Mouse (Mus musculus) neural tube, embryonic 15.5 days (tissue): Measurements from ENCODE around the gene Sox8. TPM values are rescaled to one million over a fixed set of nuclear protein-coding genes. Genes with fewer than 3 reads are reported as not detected.

Source experiments
- ATAC-seq: fragments of 200-750 bp; cut with Nextera tagmentation; 2 replicates; pipeline ENCODE4 v1.8.0; 2017; ENCODE audit warnings: mild to moderate bottlenecking, moderate TSS enrichment, moderate library complexity; ENCODE audit not compliant: low FRiP score
- H3K27ac ChIP-seq: fragments of 300-500 bp; sonication (generic); replicated peaks from 2 replicates; pipeline ENCODE4 v1.5.1; 2015; ENCODE audit warnings: mild to moderate bottlenecking, inconsistent platforms
- H3K27me3 ChIP-seq: fragments of 300-500 bp; sonication (generic); replicated peaks from 2 replicates; pipeline ENCODE4 v1.6.1; 2015; ENCODE audit warnings: inconsistent platforms
- H3K36me3 ChIP-seq: fragments of 300-500 bp; sonication (generic); 2 replicates; pipeline ENCODE4 v1.6.1; 2015; ENCODE audit warnings: inconsistent platforms
- H3K4me1 ChIP-seq: fragments of 300-500 bp; sonication (generic); 2 replicates; pipeline ENCODE4 v1.6.1; 2015; ENCODE audit warnings: inconsistent platforms
- H3K4me2 ChIP-seq: fragments of 300-500 bp; sonication (generic); 2 replicates; pipeline ENCODE4 v1.6.1; 2015; ENCODE audit warnings: inconsistent platforms, mild to moderate bottlenecking, moderate library complexity
- H3K4me3 ChIP-seq: fragments of 300-500 bp; sonication (generic); replicated peaks from 2 replicates; pipeline ENCODE4 v1.5.1; 2015; ENCODE audit warnings: mild to moderate bottlenecking, inconsistent platforms
- H3K9ac ChIP-seq: fragments of 300-500 bp; sonication (generic); replicated peaks from 2 replicates; pipeline ENCODE4 v1.6.1; 2015; ENCODE audit warnings: mild to moderate bottlenecking, inconsistent platforms
- H3K9me3 ChIP-seq: fragments of 300-500 bp; sonication (generic); replicated peaks from 2 replicates; pipeline ENCODE4 v1.6.1; 2016; ENCODE audit warnings: inconsistent platforms
- WGBS: fragments of 180-500 bp; shearing (Covaris S2); methylation state at CpG from one replicate; pipeline ENCODE4 v1.1.7; 2015; ENCODE audit warnings: mixed read lengths; 5-methylcytosine and 5-hydroxymethylcytosine counted together
- polyA plus RNA-seq: library from polyadenylated mRNA; unstranded; fragments of >200 nt; fragmentation: Nextera tagmentation; extraction: Ambion mirVana; gene quantifications from 2 replicates; pipeline ENCODE4 v1.2.1, GENCODE M21; 2015

Sox8 gene
- polyA plus RNA-seq, 1 experiment from 2014 or later, result 16.0 TPM

DNA sequence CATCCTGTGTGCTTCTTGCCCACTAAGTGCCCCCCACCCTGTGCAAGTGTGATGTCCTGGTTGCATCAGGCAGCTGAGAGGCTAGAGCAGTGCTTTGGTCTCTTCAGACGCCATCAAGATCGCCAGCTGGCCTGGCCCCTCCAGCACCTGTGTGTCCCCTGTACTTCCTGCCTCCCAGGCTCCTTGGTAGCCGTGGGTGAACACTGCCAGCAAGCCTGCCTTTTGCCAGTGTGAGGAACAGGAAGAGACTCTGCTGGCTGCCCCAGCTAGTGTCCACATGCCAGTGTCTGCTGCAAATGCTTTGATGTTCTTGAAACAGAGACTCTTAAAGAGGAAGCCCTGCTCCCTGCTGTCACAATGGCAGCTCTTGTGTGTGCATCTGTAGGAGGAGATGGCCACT, 27.1 kb upstream of the Sox8 start:
- Histone ChIP-seq H3K9ac (no peak overlapping the region), H3K4me3 (no peak overlapping the region), H3K4me2 (no peak overlapping the region), H3K4me1 (peaks cover 13% of the 10 kb centered on the region), H3K27ac (no peak overlapping the region), H3K27me3 (no peaks in the 10 kb centered on the region), H3K9me3 (no peaks in the 10 kb centered on the region), H3K36me3 (peaks cover 5% of the 10 kb centered on the region; the same call in 1 of the 2 replicates)
- ATAC-seq, result no peak
- 68% methylated on average over 3 of the region's 3 CpGs for WGBS

DNA sequence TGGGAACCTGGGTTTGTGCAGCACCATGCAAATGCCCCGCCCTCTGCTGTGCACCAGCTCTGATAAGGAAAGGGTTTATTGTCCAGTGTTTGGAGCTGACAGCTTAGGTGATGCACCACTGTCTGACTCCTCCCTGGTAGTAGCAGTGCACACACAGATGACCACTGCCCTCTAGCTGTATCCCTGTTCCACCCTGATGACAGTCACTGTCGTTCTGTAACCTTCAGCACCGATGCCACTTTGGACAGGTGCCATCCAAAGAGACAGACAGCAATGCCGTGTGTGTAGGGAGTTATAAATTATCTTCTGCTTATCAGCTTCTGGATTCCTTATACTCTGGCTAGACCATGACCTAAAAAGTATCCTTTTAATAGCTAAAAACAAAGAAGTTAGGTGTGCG, 25.0 kb upstream of the Sox8 start:
- Histone ChIP-seq H3K9ac (no peak overlapping the region), H3K36me3 (peaks cover 11% of the 10 kb centered on the region; the same call in 1 of the 2 replicates), H3K4me3 (no peak overlapping the region), H3K27ac (no peak overlapping the region), H3K4me2 (no peak overlapping the region), H3K4me1 (peaks cover 13% of the 10 kb centered on the region), H3K9me3 (no peaks in the 10 kb centered on the region), H3K27me3 (no peaks in the 10 kb centered on the region)
- 77% methylated on average over 5 of the region's 5 CpGs for WGBS
- ATAC-seq, result no peak

DNA sequence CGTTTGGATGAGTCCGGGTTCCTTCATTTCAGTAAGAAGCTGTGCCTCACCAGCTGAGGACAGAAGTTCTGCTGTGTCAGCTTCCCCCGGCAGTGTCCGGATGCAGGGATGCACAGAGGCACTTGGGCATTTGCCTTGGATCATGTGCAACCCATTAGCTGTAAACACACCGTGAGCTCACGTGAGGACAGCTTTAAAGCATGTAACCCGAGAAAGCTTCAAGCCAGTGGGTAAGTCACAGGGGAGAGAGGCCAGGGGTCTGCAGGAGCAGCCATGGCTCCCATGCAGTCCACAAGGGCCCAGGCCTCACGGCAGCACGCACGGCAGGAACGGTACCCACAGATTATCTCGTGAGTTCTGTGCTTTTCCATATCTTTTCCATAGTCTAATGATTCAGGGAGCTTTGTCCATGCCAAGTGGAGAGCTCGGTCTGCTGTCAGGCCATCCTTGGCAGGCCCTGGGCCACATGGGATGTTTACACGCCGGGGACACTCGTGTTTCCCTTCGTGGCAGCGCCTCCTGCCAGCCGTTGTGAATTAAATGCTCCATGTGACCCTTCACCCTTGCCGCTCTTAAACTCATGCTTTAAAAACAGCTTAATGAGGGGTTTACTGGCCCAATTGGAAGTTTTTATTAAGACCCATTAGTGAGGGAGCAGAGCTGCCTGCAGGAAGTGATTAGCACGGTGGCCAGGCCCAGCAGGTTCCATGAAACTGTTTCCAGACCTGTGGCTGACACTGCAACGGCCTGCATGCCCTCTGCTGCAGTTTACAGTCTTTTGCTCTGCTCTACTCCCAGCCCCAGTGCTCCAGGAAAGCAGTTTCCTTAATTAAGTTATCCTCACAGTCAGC, 23.1 kb upstream of the Sox8 start:
- no peak for ATAC-seq
- no peak overlapping the region for H3K4me2 ChIP-seq
- 40% methylated on average over 22 of the region's 22 CpGs for WGBS
- H3K27me3 ChIP-seq, result no peaks in the 10 kb centered on the region
- H3K9ac ChIP-seq, result no peak overlapping the region
- peaks cover 13% of the 10 kb centered on the region for H3K4me1 ChIP-seq
- peaks cover 23% of the 10 kb centered on the region for H3K36me3 ChIP-seq
- no peaks in the 10 kb centered on the region for H3K9me3 ChIP-seq
- 0 out of 2 replicates have a peak overlapping the region, but pooled peaks have one; percentile 23 for H3K27ac ChIP-seq
- no peak overlapping the region for H3K4me3 ChIP-seq

DNA sequence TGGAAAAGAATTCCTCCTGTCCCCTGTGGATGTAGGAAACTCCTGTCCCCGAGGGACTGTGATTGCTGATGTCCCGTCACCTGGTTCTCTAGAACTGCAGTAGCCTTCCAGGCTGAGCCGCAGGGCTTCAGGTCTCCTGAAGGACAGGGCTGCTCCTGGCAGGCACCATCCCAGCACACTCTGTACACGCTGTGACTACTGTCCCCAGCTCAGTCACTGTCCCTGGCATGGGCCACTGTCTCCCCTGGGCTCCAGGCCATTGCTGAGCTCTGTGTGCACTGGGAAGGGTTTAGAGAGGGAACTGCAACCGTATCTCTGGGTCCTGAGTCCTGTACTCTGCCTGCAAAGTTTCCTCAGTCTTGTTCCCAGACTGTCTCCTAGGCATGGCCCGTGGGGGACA, 21.9 kb upstream of the Sox8 start:
- Histone ChIP-seq H3K4me3 (no peak overlapping the region), H3K9ac (no peak overlapping the region), H3K27ac (no peak overlapping the region), H3K27me3 (no peaks in the 10 kb centered on the region), H3K9me3 (no peaks in the 10 kb centered on the region), H3K36me3 (peaks cover 28% of the 10 kb centered on the region), H3K4me1 (peaks cover 13% of the 10 kb centered on the region), H3K4me2 (no peak overlapping the region)
- no peak for ATAC-seq
- 91% methylated on average over 6 of the region's 6 CpGs for WGBS

DNA sequence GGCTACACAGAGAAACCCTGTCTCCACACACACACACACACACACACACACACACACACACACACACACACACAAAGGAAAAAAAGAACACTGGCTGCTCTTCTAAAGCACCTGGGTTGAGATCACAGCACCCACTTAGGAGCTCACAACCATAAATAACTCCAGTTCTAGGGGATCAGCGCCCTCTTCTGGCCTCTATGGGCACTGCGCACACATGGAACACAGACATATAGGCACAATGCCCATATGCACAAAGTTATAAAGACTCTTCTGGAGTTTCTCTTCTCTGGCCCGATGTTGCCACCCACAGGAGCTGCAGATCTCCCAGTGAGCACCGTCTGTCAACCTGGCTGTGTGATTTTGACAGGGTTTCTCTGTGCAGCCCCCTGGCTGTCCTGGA, 20.5 kb upstream of the Sox8 start:
- Histone ChIP-seq H3K27ac (no peak overlapping the region), H3K4me1 (peaks cover 13% of the 10 kb centered on the region), H3K4me2 (no peak overlapping the region), H3K27me3 (no peaks in the 10 kb centered on the region), H3K9ac (no peak overlapping the region), H3K9me3 (no peaks in the 10 kb centered on the region), H3K36me3 (peaks cover 28% of the 10 kb centered on the region), H3K4me3 (no peak overlapping the region)
- no peak for ATAC-seq
- 85% methylated on average over 4 of the region's 4 CpGs for WGBS

DNA sequence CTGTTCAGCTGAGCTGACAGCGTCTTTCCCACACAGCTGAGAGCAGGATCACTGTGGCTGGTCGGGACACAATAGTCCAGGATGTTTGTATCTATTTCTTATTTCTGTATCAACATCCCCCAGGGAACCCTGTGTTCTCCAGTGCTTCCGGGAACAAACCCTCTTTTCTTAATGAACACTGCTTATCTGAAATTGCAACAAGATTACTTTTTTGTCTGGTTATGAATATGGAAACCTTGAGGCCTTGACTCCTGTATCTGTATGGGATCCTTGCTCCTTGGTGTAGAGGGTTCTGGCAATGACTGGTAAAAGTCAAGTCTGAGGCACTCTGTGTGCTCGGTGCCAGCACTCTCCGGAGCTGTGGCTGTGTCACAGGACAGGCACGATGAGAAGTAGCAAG, 19.6 kb upstream of the Sox8 start:
- ATAC-seq, result no peak
- Histone ChIP-seq H3K36me3 (peaks cover 35% of the 10 kb centered on the region), H3K9me3 (no peaks in the 10 kb centered on the region), H3K4me2 (no peak overlapping the region), H3K27ac (no peak overlapping the region), H3K4me1 (peaks cover 13% of the 10 kb centered on the region), H3K9ac (no peak overlapping the region), H3K4me3 (no peak overlapping the region), H3K27me3 (no peaks in the 10 kb centered on the region)
- WGBS, result 95% methylated on average over 6 of the region's 6 CpGs

DNA sequence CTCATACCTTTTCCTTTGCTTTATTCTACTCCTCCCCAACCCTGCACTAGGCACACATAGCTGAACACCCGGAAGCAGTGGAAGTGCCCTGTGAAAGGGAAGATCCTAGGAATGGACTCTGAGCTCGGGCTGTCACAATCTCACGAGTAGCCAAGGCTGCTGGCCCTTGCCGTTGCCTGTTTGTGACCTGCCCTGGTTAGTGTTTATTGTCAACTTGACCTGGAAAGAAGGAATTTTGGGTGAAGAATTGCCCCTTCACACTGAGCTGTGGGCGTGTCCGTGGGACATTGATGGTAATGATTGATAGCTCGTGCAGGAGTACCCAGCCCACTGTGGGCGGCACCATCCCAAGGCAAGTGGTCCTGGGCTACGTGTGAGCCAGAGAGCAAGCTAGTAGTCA, 14.2 kb upstream of the Sox8 start:
- WGBS, result 95% methylated on average over 9 of the region's 9 CpGs
- Histone ChIP-seq H3K36me3 (peaks cover 31% of the 10 kb centered on the region), H3K4me1 (peaks cover 5% of the 10 kb centered on the region), H3K27me3 (no peaks in the 10 kb centered on the region), H3K27ac (no peak overlapping the region), H3K9me3 (no peaks in the 10 kb centered on the region), H3K4me2 (no peak overlapping the region), H3K9ac (no peak overlapping the region), H3K4me3 (no peak overlapping the region)
- no peak for ATAC-seq

DNA sequence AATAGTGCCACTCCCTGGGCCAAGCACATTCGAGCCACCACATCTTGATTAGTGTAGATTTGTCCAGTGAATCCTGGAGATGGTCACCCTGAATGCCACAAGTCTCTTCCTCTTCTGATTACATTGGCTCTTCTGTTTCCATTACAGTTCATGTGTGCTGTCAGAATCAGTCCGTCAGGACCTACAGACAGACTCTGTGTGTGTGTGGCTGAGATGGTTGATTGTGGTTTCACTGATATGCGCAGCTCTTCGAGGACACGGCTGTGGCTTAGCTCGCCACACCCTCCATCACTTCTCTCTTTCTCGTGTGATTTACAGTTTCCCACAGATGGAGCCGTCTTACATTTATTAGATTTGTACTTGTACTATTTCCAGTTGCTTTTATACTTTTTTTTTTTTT, 13.4 kb upstream of the Sox8 start:
- 86% methylated on average over 8 of the region's 8 CpGs for WGBS
- no peak for ATAC-seq

DNA sequence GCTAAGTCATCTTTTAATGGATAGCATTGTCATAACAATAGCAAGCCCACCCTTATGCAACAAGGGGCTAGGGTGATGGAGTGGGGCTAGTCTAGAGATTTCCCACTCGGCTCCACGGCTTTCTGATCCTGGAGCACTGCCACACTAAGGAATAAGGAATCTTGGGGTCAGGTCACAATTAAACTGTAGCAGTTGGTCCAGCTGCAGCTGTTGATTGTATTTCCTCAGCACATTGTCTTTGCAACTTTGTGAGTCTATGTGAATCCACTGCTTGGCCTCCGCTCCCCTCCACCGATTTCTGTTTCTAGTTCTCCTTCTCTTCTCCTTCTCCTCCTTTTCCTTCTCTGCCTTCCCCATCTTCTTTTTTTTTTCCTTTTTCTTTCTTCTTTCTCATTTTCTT, 12.6 kb upstream of the Sox8 start:
- no peak for ATAC-seq
- 89% methylated on average over 4 of the region's 4 CpGs for WGBS
- no peaks in the 10 kb centered on the region for H3K9me3 ChIP-seq

More for the DNA sequence above, 13.4 kb upstream of the Sox8 start:
- H3K4me3 ChIP-seq, result no peak overlapping the region
- H3K27me3 ChIP-seq, result no peaks in the 10 kb centered on the region
- H3K4me1 ChIP-seq, result peaks cover 8% of the 10 kb centered on the region
- no peak overlapping the region for H3K4me2 ChIP-seq
- H3K36me3 ChIP-seq, result peaks cover 25% of the 10 kb centered on the region
- no peak overlapping the region for H3K9ac ChIP-seq
- no peaks in the 10 kb centered on the region for H3K9me3 ChIP-seq
- H3K27ac ChIP-seq, result no peak overlapping the region

DNA sequence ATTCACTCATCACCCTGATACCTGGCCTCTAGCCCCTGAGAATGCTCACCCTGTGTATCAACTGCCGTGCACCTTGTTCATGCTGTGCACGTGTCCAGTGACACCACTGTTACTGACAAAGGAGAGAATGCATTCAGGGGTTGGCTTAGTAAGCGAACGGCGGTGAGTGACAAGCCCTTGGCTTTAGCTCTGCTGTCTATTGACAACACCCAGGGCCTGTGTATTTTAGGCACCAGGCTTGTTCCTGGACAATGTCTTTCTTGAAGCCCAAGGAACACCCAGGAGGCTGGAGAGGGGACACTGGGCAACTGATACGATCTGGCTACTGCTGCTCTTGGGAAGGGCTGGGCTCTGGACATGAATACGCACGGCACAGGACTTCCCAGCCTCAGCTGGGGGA, 11.6 kb upstream of the Sox8 start:
- Histone ChIP-seq H3K9ac (no peak overlapping the region), H3K4me1 (peaks cover 21% of the 10 kb centered on the region), H3K36me3 (peaks cover 15% of the 10 kb centered on the region), H3K4me2 (no peak overlapping the region), H3K27me3 (no peaks in the 10 kb centered on the region), H3K9me3 (no peaks in the 10 kb centered on the region), H3K27ac (no peak overlapping the region), H3K4me3 (no peak overlapping the region)
- no peak for ATAC-seq
- WGBS, result 88% methylated on average over 8 of the region's 8 CpGs

More for the DNA sequence above, 12.6 kb upstream of the Sox8 start:
- Histone ChIP-seq H3K27me3 (no peaks in the 10 kb centered on the region), H3K4me1 (peaks cover 16% of the 10 kb centered on the region), H3K4me2 (no peak overlapping the region), H3K27ac (no peak overlapping the region), H3K36me3 (peaks cover 19% of the 10 kb centered on the region), H3K9ac (no peak overlapping the region), H3K4me3 (no peak overlapping the region)

DNA sequence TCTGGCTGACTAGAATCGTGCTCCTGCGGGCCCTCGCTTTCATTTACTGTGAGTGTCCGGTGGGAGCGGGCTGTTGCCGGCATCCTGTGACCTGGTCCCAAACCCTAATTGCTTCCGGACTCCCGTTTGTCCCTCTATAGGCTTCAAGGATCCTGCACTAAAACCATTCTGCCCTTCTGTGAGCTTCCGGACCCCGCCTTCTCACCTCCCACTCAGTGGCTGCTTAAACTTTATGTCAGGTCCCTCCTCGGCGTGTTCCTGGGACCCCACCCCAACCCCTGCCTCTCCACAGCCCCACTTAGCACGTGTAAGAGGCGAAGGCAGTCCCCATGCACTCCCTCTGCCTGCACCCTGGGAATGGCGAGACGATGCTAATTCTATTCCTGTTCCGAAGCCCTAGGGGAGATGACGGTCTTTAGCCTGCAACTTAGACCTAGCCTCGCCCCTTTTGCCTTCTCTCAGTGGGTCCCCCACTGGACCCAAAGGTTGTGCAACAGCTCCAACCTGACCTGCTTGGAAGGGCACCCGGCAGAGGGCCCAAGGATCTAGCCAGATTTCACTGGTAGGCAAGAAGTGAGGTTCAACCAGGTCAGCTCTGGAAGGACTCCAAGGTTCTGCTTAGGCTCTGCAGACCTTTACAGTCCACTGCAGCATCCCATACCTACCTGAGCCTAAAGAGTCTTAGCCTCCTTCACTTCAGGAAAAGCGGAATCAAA, 9.0 kb upstream of the Sox8 start:
- Histone ChIP-seq H3K36me3 (0 out of 2 replicates have a peak, but pooled peaks cover under 1% of the 10 kb centered on the region), H3K4me1 (peaks cover 30% of the 10 kb centered on the region), H3K27me3 (no peaks in the 10 kb centered on the region), H3K9me3 (no peaks in the 10 kb centered on the region), H3K4me2 (peak overlapping the region; percentile 93), H3K27ac (peak overlapping the region; percentile 81), H3K4me3 (peak overlapping the region; percentile 71), H3K9ac (peak overlapping the region; percentile 74)
- ATAC-seq, result peak; percentile 59
- 6% methylated on average over 21 of the region's 21 CpGs for WGBS

DNA sequence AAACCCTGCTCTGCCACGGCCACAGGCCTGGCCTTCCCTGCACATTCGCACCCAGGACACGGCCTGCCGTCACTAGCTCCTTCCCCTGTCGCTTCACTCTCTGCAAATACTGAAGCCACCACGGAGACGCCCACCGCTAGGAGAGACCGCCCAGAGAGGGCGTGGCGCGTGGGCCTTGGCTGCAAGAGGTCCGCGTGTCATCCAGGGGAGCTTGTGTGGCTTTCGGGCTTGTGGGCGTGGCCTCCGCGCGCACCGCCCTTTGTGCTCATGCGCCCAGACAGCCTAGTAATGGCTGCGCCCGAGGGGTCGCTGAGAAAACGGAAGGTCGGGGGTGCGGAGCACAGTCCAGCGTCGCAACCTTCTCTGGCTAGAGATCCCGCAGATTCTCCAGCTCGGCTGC, 8.4 kb upstream of the Sox8 start, which contains the start of gene Lmf1:
Lmf1 (plus strand) TSS at position 166 of the 400 bp plus-strand sequence.
- Histone ChIP-seq H3K4me3 (peak within 1 kb of the TSS; percentile 71), H3K36me3 (no peaks in the 10 kb centered on the region), H3K9me3 (no peaks in the 10 kb centered on the region), H3K9ac (peak within 1 kb of the TSS; percentile 74), H3K27me3 (no peaks in the 10 kb centered on the region), H3K27ac (peak within 1 kb of the TSS; percentile 81), H3K4me1 (peaks cover 30% of the 10 kb centered on the region), H3K4me2 (peak within 1 kb of the TSS; percentile 93)
- under 1% methylated on average over 31 of the region's 31 CpGs for WGBS
- peak; percentile 96 for ATAC-seq
